Mouse (Mus musculus): ENCODE measurements around the gene Cadm2.

Cadm2 gene

GRCm38 (mm10) chr16:67482542-67482941 lies 138.2 kb downstream of the Cadm2 start:
- DNase-seq, result peak; percentile 2

- no peak for DNase-seq
These were observed 153.7 kb downstream of the Cadm2 start for GRCm38 (mm10) chr16:67467041-67467440.

GRCm38 (mm10) chr16:67436301-67436700 lies 184.4 kb downstream of the Cadm2 start:
- no peak for DNase-seq

- DNase-seq, result no peak
These were observed 195.3 kb downstream of the Cadm2 start for GRCm38 (mm10) chr16:67425371-67425770.

- no peak for DNase-seq
These were observed 209.8 kb downstream of the Cadm2 start for GRCm38 (mm10) chr16:67410926-67411325.

GRCm38 (mm10) chr16:67410482-67410881 lies 210.2 kb downstream of the Cadm2 start:
- DNase-seq, result no peak

GRCm38 (mm10) chr16:67367745-67368144 lies 253.0 kb downstream of the Cadm2 start:
- no peak for DNase-seq

GRCm38 (mm10) chr16:67348011-67348410 lies 272.7 kb downstream of the Cadm2 start:
- no peak for DNase-seq

- DNase-seq, result no peak
These were observed 273.1 kb downstream of the Cadm2 start for GRCm38 (mm10) chr16:67347561-67347960.

- DNase-seq, result peak; percentile 24
These were observed 274.0 kb downstream of the Cadm2 start for GRCm38 (mm10) chr16:67346621-67347290.

- DNase-seq, result peak; percentile 29
These were observed 276.5 kb downstream of the Cadm2 start for GRCm38 (mm10) chr16:67344194-67344593.

GRCm38 (mm10) chr16:67311033-67311432 lies 309.7 kb downstream of the Cadm2 start:
- no peak for DNase-seq

- no peak for DNase-seq
These were observed 336.0 kb downstream of the Cadm2 start for GRCm38 (mm10) chr16:67284664-67285063.

GRCm38 (mm10) chr16:67243598-67243997 lies 377.1 kb downstream of the Cadm2 start:
- no peak for DNase-seq

- peak; percentile 50 for DNase-seq
These were observed 385.8 kb downstream of the Cadm2 start for GRCm38 (mm10) chr16:67234862-67235261.

- DNase-seq, result no peak
These were observed 394.0 kb downstream of the Cadm2 start for GRCm38 (mm10) chr16:67226696-67227095.

- DNase-seq, result no peak
These were observed 417.4 kb downstream of the Cadm2 start for GRCm38 (mm10) chr16:67203329-67203728.

GRCm38 (mm10) chr16:67192852-67193415 lies 427.8 kb downstream of the Cadm2 start:
- DNase-seq, result no peak

GRCm38 (mm10) chr16:67192395-67192794 lies 428.3 kb downstream of the Cadm2 start:
- DNase-seq, result no peak

GRCm38 (mm10) chr16:67186322-67186721 lies 434.4 kb downstream of the Cadm2 start:
- DNase-seq, result no peak

GRCm38 (mm10) chr16:67182958-67183357 lies 437.8 kb downstream of the Cadm2 start:
- no peak for DNase-seq

- no peak for DNase-seq
These were observed 445.3 kb downstream of the Cadm2 start for GRCm38 (mm10) chr16:67175386-67175785.

- peak; percentile 34 for DNase-seq
These were observed 458.4 kb downstream of the Cadm2 start for GRCm38 (mm10) chr16:67162211-67162790.

- no peak for DNase-seq
These were observed 495.9 kb downstream of the Cadm2 start for GRCm38 (mm10) chr16:67124811-67125210.
